In genomic region chr1:183315783-183316182, GRCm38 (mm10) we compare ENCODE assay signal across 12 mouse cellular contexts. TPM values are rescaled to one million over a fixed set of nuclear protein-coding genes. Genes with fewer than 3 reads are reported as not detected.
DNase-seq lines count a peak whose midpoint lies in the region; ATAC-seq lines count a peak whose summit lies in the region.
"Had no signal": no experiment of that assay in that cellular context is flagged by ENCODE, and none has a peak within 500 bp of the region (broad histone marks: within the 10 kb centered on the region; RNA-seq: fewer than 3 reads in every experiment).

No protein-coding gene starts in this region.

- H3K4me3 ChIP-seq in kidney, embryonic 14.5 days (ENCODE audit: low read length): no peak overlapping the region
- H3K4me3 ChIP-seq: hindbrain, embryonic 12.5 days had no signal

- no peaks in the 10 kb centered on the region for H3K4me1 ChIP-seq in kidney, embryonic 14.5 days (ENCODE audit: control insufficient read depth, insufficient read depth, low read length)
- H3K4me1 ChIP-seq: hindbrain, embryonic 12.5 days had no signal

- intact Hi-C loops in heart, postnatal 25 days (cut with DNase I): no loop called here

- ATAC-seq in kidney, embryonic 14.5 days (ENCODE audit: low FRiP score, low TSS enrichment): no peak
- ATAC-seq in activated CD4-positive, CD25-positive, alpha-beta regulatory T cell, adult 4 months: no peak
- ATAC-seq: forebrain, embryonic 14.5 days had no signal

- peaks cover 59% of the 10 kb centered on the region for H3K36me3 ChIP-seq in kidney, embryonic 14.5 days (ENCODE audit: control insufficient read depth, insufficient read depth, low read length)

- peak; percentile 19 for DNase-seq in kidney, postnatal 10 days
- peak; percentile 52 for DNase-seq in 3T3-L1 (ENCODE audit: low read depth, low spot score)
- peak; percentile 47 for DNase-seq in A20 (ENCODE audit: low read depth, low spot score)
- peak; percentile 25 for DNase-seq in embryo, embryonic 10.5 days (ENCODE audit: low spot score)
- no peak for DNase-seq in urinary bladder, adult 2 months (ENCODE audit: low spot score)
- DNase-seq in heart, postnatal 25 days (ENCODE audit: low spot score): no peak
- DNase-seq: adrenal gland, adult 8-10 months had no signal

- no peaks in the 10 kb centered on the region for H3K9me3 ChIP-seq in kidney, embryonic 14.5 days (ENCODE audit: control insufficient read depth, low read length)
- H3K9me3 ChIP-seq: hindbrain, embryonic 12.5 days had no signal

- no peak overlapping the region for H3K9ac ChIP-seq in kidney, embryonic 14.5 days (ENCODE audit: low read depth, low read length)
- H3K9ac ChIP-seq: hindbrain, embryonic 12.5 days had no signal

- H3K27me3 ChIP-seq in kidney, embryonic 14.5 days (ENCODE audit: control insufficient read depth, insufficient read depth, low read length): no peaks in the 10 kb centered on the region
- H3K27me3 ChIP-seq: hindbrain, embryonic 12.5 days had no signal

- WGBS in kidney, embryonic 14.5 days: 83% methylated on average over 2 of the region's 2 CpGs

- no peak overlapping the region for H3K27ac ChIP-seq in kidney, embryonic 14.5 days (ENCODE audit: low read depth, low read length)
- H3K27ac ChIP-seq: hindbrain, embryonic 12.5 days; macrophage had no signal

- no peak overlapping the region for H3K4me2 ChIP-seq in kidney, embryonic 14.5 days (replicated peaks; ENCODE audit: low read depth, low read length)
- H3K4me2 ChIP-seq: hindbrain, embryonic 12.5 days had no signal

RNA-seq across cellular contexts. Expression of gene Brox, which starts 18.7 kb away (rescaled TPM):
- 26.1 and 51.4 TPM in 2 replicates for polyA plus RNA-seq in kidney, embryonic 14.5 days (2014; fragmentation: Nextera tagmentation; extraction: Ambion mirVana)
- 36.6 and 40.9 TPM in 2 replicates for polyA plus RNA-seq in urinary bladder, adult 2 months (2012; rRNA removed)
- 10 to 100 TPM; 32.8 to 37.8 TPM for total RNA-seq in heart, postnatal 25 days (2021)
- 10 to 100 TPM; 33.8 to 43.0 TPM for polyA plus RNA-seq in activated CD4-positive, CD25-positive, alpha-beta regulatory T cell, adult 4 months (2017; shearing (Covaris generic))

RNA-seq across cellular contexts. Expression of gene Aida, which starts 19.4 kb away (rescaled TPM):
- polyA plus RNA-seq in kidney, embryonic 14.5 days (2014; fragmentation: Nextera tagmentation; extraction: Ambion mirVana): 24.9 and 63.1 TPM in 2 replicates
- polyA plus RNA-seq in urinary bladder, adult 2 months (2012; rRNA removed): 67.5 and 70.7 TPM in 2 replicates
- total RNA-seq in heart, postnatal 25 days (2021): 10 to 100 TPM; 23.4 to 32.9 TPM
- 10 to 100 TPM; 13.4 to 17.2 TPM for polyA plus RNA-seq in activated CD4-positive, CD25-positive, alpha-beta regulatory T cell, adult 4 months (2017; shearing (Covaris generic))

RNA-seq across cellular contexts. Expression of gene Mia3, which starts 53.6 kb away (rescaled TPM):
- polyA plus RNA-seq in kidney, embryonic 14.5 days (2014; fragmentation: Nextera tagmentation; extraction: Ambion mirVana): 50.8 and 104 TPM in 2 replicates
- 98.3 and 111 TPM in 2 replicates for polyA plus RNA-seq in urinary bladder, adult 2 months (2012; rRNA removed)
- total RNA-seq in heart, postnatal 25 days (2021): 100 to 1,000 TPM; 102 to 117 TPM
- 100 to 1,000 TPM in 1 of 2 experiments, 10 to 100 TPM in 1; 84.5 to 109 TPM for polyA plus RNA-seq in activated CD4-positive, CD25-positive, alpha-beta regulatory T cell, adult 4 months (2017; shearing (Covaris generic))

Comparison
In these comparisons a context has a peak if more than half of its experiments do, and no peak if none do; other contexts are left out.
1. DNase-seq: peak in kidney, postnatal 10 days (single experiment), 3T3-L1 (single experiment), A20 (single experiment) and embryo, embryonic 10.5 days (single experiment); none in urinary bladder, adult 2 months (single experiment) and heart, postnatal 25 days (single experiment).